Mouse (Mus musculus): ENCODE data around the gene Sec14l1.
A peak's percentile ranks its signal among the peaks of the same experiment; 100 is the strongest.
"Not testable (repeated sequence)": the region's sequence is repeated elsewhere in the genome, so short reads cannot be mapped to it uniquely, and the experiment has no call there.

The Sec14l1 gene

GRCm38 (mm10) chr11:117114592-117115345, at the start of gene Sec14l1:
Gene Sec14l1, plus strand, starts transcription at chr11:117115168.
- peak; percentile 100 for DNase-seq

- not testable (repeated sequence) for DNase-seq
Observed at GRCm38 (mm10) chr11:117065602-117066001, 49.4 kb upstream of the Sec14l1 start.

DNA sequence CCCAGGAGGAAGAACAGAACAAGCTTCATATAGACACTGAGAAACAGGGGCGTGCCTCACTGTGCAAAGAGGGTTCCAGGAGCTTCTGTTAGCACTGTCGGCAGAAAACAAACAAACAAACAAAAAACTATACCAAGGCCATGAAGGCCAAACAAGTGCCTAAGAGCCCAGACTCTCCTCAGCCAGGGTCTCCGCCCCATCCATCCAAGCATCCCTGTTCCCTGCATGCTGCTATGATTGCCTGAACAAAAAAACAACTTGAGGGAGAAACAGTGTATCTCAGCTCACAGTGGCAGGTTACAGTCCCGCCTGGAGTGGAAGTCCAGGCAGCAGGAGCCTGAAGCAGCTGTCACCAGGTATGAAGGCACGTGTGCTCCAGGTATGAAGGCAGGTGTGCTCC, 48.2 kb upstream of the Sec14l1 start:
- no peak for DNase-seq

GRCm38 (mm10) chr11:117068332-117068731, 46.6 kb upstream of the Sec14l1 start:
- no peak for DNase-seq

GRCm38 (mm10) chr11:117069027-117069426, 45.9 kb upstream of the Sec14l1 start:
- DNase-seq: no peak

GRCm38 (mm10) chr11:117070711-117071110, 44.3 kb upstream of the Sec14l1 start:
- DNase-seq: no peak

- DNase-seq: peak; percentile 93 to 96
Observed at GRCm38 (mm10) chr11:117072128-117072527, 42.8 kb upstream of the Sec14l1 start.

GRCm38 (mm10) chr11:117073426-117073825, 41.5 kb upstream of the Sec14l1 start:
- no peak for DNase-seq

GRCm38 (mm10) chr11:117076576-117077196, 38.3 kb upstream of the Sec14l1 start:
- DNase-seq: peak; percentile 85 to 86

- no peak for DNase-seq
Observed at GRCm38 (mm10) chr11:117077227-117077626, 37.7 kb upstream of the Sec14l1 start.

DNA sequence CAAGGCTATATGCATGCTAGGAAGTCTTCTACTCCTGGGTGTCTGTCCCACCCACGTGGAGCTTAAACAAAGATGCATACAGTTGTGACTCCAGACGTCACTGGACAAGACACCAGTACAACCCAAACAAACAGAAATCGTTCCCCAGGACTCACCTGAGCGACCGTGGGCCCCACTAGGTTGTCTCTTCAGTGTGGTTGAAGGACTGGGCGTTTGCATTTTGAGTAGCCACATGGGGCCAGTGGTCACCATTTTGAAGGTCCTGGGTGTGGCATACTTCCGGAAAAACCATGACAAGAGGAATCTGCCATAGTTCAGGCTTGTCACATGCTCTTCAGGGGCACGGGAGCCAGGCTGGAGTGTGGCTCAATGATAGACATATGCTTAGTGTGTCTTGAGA, 37.1 kb upstream of the Sec14l1 start:
- no peak for DNase-seq

DNA sequence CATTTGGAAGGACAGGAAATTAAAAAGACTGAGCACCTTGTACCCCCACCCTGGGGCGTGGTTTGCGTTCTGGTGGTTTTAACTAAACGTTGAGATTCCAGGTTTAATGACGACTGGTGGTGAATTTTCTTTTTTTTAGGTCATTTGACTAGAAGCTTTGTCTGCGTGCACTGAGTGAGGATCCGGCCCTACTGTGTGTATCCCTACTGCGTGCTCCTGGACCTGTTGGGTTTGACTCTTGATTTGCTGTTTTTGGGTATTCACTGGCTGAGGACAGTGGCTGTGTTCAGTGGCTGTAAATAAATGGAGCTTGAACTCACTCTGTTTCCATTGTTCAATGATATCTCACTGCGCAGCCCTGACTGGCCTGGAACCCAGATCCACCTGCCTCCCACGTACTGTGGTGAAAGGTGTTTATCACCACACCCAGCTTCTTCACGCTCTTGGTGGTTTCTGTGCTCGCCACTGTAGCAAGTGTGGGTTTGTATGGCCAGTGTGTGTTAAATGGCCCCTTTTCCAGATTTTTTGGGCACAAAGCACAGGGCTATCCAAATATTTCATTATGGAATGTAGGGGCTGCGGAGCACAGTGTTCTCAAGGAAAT, 36.2 kb upstream of the Sec14l1 start:
- DNase-seq: no peak

DNA sequence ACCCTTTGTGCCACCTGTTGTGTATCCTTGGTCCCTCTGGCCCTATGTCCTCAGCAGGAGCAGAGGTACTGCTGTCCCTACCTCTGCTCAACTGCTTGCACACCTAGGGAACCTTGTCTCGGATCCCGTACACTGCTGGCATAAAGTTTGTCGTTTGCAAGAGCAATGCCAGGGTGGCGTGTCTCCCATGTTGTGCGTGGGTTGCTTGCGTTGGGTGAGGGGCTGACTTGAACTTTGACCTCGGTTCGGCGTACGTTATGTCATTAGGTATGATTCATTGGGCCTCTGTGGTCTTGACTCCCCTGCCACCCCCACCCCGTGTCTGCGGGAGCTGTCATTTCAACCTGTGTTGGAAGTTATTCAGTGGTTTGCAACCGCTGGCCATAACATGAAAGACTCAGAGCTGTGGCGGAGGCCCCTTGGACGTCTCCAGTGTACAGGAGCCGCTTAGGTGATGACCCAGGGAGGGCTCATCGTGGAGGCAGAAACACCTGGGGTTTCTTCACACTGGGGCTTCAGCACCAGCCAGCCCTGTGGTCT, 35.2 kb upstream of the Sec14l1 start:
- DNase-seq: no peak

DNA sequence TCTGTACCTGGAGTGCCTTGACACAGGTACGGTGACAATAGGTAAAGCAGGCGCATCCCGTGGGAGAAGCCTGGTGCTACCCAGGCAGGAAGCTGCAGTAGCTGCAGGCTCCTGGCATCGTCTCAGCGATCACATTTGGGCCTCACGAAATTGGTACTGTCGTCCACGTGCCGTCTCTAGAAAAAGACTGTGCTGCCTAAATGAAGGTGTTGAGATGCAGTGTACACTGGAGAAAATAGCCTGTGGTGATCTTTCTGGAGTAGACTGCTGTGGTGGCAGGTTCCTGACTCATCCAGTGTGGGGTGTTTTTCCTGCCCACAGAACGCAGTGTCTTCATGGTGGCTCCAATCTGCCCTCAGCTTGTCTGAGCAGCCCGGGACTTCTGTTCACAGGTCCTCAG, 34.8 kb upstream of the Sec14l1 start:
- DNase-seq: no peak

- DNase-seq: peak; percentile 82 to 83
Observed at GRCm38 (mm10) chr11:117081165-117082064, 33.6 kb upstream of the Sec14l1 start.

- DNase-seq: no peak
Observed at GRCm38 (mm10) chr11:117082353-117082934, 32.5 kb upstream of the Sec14l1 start.

- DNase-seq: no peak
Observed at GRCm38 (mm10) chr11:117083052-117083881, 31.7 kb upstream of the Sec14l1 start.

DNA sequence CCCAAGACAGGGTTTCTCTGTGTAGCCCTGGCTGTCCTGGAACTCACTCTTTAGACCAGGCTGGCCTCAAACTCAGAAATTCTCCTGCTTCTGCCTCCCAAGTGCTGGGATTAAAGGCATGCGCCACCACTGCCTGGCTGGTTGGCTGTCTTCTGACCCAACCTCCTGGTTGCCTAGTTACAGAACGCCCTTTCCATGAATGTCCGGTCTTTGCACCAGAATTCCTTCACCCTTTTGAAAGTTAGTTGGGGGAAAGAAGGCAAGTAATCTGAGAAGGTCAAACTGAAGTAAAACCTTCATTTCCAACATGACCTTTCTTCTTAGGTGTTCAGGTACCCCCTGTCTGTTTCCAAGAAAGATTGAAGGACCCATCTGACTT, 31.1 kb upstream of the Sec14l1 start:
- not testable (repeated sequence) for DNase-seq

- DNase-seq: no peak
Observed at GRCm38 (mm10) chr11:117086215-117086614, 28.8 kb upstream of the Sec14l1 start.

DNA sequence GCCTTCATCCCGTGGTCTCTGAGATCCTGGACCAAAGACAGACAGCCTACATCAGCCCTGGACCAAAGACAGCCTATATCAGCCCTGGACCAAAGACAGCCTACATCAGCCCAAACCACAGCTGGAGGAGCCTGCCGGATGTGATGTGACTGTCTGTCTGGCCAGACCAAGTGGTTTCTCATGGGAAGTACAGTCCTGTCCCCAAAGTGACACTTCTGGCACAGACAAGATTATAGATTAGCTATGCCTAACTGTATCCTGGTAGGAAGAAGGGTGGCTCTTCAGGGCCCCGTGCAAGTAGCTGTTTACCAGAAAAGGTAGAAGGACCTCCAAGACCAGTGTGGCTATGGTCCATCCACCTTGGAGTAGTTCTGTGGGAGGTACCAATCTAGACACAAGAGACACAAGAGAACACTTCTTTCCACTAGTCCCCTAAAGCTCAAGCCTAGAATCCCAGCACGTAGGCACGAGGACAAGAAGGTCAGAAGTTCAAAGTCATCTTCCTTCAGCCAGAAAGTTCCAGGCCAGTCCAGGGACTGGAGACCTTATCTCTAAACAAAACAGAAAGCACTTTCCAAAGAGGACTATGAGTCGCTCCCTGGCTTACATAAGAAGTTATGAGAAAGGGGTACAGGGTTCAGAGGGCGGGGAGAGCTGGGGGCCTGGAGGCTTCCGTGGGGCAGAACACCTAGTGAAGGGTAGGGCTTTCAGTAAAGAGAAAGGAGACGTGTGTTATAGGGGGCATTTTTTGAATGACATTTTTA, 27.8 kb upstream of the Sec14l1 start:
- DNase-seq: no peak

Measured in cerebellum, postnatal 14 days (tissue).